Mouse (Mus musculus) left cerebral cortex, postnatal 25 days (tissue): ENCODE data around the gene Apol7e. TPM values are rescaled to one million over a fixed set of nuclear protein-coding genes. Genes with fewer than 3 reads are reported as not detected.
"Not testable (repeated sequence)": the region's sequence is repeated elsewhere in the genome, so short reads cannot be mapped to it uniquely, and the experiment has no call there.

Experiments
- DNase-seq, 2 experiments: peaks; one replicate each; pipeline ENCODE4 v3.0.0; 2022; ENCODE audit warnings: low spot score in 2 of 2, mixed read lengths in 1 of 2
- intact Hi-C: fragments of 180-260 bp; cut with DNase I; formaldehyde crosslinking; loops from one replicate; pipeline ENCODE4 v1.15.1; 2025
- total RNA-seq, 2 experiments: library from RNA; stranded (reverse); gene quantifications; 2 replicates each; pipeline ENCODE4 v1.2.3; 2021

Apol7e gene
- under 1 TPM in 1 of 2 experiments, not detected in 1; 0.27 TPM for total RNA-seq

DNA sequence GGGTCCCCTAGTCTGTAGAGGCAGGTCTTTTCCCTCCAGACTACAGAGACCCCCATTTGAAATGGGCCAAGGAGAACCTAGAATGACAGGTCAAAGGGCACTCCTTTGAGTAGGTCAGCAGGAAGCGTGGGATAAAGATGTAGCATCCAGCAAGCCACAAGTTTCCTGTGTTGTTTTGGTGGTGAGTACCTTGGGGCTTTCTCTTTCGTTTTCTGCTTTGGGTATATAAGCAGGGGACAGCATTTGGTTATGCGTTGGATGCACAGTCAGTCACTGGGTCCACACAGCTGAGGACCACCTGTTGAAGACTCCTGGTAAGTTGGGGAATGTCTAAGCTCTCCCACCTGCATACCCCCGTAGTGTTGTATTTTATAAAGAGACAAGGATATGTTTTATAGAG is at the start of gene Apol7e:
Gene Apol7e, plus strand, starts transcription at position 202 of the 400 bp plus-strand sequence.
- DNase-seq, intact Hi-C loops: not testable (repeated sequence)

DNA sequence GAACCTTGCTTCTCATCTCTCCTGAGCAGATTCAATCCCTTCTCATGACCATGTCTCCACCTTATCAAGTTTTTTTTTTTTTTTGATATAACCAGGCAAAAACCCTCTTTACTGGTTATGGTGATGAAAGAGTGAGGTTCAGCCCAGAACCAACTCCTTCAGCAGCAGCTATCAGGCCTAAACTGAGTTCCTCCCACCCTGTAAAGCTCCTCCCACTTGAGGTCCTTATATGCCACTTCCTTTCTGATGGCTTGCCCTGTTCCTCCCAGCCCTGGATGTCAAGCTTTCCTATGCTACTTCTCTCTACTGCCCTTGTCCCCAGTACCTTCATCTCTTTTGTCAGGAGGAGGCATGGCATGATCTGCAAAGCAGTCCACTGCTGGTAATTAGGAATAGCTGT is 47.5 kb upstream of the Apol7e start:
- DNase-seq, intact Hi-C loops: not testable (repeated sequence)

DNA sequence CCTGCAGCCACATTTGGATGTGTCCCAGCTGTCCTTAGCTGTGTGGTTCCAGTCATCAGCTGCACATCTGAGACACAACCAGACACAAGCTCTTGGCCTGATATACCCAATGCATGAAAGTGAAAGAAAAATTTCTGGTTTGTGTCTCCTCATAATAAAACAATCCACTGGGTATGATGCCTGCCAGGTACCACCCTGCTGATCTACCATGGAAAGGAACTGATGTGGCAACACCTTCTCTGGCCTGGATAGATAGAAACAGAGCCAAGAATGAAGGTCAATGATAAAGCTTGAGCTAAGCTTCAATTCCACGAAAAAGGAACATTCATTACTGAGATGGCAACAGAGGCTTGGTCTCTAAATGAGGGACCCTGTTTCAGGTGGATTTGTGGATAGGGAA is 38.9 kb upstream of the Apol7e start:
- DNase-seq, result not testable (repeated sequence)
- intact Hi-C loops, result loop anchor here (10.0 kb wide), 1 partner anchor 185 kb away; the partner anchor contains the start of gene Apol10a

DNA sequence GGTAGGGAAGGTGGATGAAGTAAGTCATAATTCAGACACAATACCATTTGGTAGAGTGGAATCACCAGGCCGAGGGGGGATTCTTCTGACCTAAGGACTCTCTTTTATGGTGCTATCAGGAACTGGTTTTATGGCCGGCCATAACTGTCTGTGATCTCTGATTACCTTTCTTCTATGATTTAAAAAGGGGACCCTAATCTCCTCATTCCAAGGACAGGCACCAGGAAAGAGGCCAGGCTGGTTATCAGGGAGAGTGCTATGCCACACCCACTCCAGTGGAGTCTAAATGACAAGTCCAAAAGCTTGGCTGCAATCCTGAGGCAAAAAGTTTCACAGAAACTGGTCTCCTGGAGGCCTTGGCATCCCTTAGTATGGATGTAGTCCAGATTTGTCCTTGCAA is 36.8 kb upstream of the Apol7e start:
- intact Hi-C loops, result loop anchor here (10.0 kb wide), 1 partner anchor 187 kb away; the partner anchor contains the start of gene Apol10a
- DNase-seq, result not testable (repeated sequence)

DNA sequence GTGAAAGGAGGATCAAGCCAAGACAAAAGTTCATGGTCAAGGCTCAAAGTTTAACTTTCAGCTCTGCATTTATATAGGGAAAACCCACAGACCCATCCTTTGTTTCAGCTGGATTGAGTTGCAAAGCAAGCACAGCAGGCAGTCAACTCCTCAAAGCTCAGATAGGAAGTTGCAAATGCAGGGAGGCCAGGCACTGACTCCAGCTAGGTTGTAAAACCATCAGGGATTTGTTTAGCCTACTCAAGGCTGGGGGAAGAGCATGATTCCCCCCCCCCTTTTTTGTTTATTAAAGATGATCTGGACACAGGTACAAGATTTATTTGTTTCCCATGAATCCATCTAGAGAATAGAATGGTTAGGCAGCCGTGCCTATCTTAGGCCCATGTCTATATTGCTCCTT is 24.6 kb upstream of the Apol7e start:
- DNase-seq, intact Hi-C loops: not testable (repeated sequence)

DNA sequence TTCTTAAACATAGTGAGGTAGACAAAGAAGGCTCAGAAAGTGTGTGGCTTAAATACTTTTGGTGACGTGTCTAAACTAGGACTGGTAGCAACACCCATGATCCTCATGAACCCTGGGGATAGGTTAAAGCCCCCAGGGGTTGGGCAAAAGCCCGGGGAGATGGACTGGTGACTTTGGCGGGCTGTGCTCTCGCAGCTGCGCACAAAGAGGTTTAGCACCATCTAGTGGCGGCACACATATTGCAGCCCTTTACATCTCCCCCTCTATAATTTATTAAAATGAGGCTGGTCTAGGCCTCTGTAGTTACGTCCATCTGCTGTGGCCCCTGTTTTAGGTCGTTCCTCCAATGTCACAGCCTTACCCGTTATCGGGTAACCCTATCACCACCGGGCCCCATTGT is 14.7 kb upstream of the Apol7e start:
- intact Hi-C loops, result not testable (repeated sequence)
- DNase-seq, result peak; percentile 2 to 8

DNA sequence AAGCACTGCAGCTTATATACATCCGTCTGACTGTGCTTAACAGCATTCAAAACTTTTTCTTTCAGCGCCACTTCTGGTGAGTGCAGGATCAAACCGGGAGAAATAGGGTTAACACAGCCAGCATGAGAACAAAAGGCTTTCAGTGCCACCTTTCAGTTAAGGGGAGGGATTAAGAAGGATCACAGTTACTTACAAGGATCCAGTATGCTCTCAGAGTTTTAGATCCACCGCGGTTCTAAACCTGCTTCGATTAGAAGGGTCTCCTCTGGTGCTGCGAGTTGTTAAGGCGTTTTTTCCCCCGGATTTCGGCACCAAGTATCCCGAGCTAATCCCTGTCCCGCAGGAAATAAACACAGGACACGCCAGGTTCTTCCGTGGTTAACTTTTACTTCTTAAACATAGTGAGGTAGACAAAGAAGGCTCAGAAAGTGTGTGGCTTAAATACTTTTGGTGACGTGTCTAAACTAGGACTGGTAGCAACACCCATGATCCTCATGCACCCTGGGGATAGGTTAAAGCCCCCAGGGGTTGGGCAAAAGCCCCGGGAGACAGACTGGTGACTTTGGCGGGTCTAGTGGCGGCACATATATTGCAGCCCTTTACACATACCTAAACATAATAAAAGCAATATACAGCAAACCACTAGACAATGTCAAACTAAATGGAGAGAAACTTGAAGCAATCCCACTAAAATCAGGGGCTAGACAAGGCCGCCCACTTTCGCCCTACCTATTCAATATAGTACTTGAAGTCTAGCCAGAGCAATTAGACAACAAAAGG is 6.9 kb upstream of the Apol7e start:
- intact Hi-C loops, result not testable (repeated sequence)

DNA sequence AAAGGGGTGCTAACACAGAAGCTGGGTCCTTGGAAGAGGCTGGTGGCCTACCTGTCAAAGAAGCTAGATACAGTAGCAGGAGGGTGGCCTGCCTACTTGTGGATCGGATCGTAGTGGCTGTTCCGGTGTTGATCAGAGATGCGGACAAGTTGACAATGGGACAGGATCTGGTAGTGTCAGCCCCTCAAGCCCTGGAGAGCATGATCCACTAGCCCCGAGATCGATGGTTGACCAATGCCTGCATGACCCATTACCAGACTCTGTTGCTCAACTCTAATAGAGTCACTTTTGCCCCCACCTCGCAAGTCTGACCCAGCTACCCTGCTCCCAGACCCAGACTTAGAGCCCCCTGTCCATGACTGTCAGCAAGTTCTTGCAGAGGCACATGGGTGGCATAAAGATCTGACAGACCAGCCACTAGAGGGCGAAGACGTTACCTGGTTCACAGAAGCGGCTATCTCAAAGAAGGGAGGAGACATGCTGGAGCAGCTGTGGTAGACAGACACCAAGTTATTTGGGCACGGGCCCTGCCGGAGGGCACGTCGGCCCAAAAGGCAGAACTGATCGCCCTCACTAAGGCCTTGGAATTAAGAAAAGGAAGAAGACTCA is 3.9 kb upstream of the Apol7e start:
- intact Hi-C loops, result not testable (repeated sequence)
- DNase-seq, result peak; percentile 7 to 28

More for the DNA sequence above, 6.9 kb upstream of the Apol7e start:
- DNase-seq, result not testable (repeated sequence)

DNA sequence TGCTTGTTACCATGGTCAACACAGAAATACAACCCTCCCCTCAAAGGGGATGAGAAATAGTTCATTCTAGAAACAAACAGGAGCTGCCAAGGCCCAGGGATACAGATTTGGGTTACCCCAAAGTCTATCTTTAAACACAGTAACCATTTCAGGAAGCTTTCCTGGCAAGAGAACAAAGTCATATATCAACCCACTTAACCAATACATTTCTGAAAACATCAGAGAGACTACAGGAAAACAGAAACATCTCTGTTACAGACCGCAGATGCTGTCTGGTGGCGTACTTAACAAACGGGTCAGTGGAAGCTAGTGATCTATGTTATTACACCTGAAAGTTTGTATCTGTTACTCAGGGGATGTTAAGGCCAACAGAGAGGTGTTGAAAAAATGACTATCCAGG is 6.6 kb downstream of the Apol7e start:
- DNase-seq, intact Hi-C loops: not testable (repeated sequence)

DNA sequence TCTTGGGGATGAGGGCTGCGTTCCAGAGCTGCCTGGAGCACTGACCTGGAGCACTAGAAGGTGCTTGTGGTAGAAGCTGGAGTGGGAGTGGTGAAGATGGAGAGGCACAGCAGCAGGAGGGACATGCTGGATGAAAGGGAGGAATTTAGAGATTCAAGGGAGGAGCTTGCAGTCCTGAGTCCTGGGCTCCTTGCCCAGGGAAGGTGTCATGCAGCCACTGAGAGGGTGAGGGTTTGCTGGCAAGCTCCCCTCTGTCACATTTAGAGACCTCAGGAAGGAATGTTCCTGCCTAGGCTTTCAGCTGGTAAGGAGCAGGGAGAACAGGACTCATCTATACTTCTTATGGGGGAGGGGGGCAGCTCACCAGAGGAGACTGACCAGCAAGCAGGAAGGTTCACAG is 10.3 kb downstream of the Apol7e start:
- intact Hi-C loops, DNase-seq: not testable (repeated sequence)

DNA sequence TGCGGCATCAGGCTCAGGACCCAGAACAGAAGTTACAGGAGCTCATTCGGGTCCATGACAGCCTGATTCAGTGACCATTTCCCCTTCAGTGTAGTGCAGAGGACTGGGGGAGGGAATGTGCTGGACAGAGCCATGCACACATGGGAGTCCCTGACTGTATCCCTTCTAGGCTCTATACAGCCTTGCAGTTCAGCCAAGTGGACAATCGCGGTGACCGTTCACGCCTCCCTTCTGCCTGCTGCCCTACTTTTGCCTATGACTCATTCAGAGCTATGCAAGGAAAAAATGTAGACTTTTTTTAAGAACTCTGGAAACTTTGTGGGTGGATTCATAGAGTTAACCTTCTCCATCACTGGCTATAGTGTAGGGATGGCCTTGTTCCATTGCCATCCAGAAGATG is 19.6 kb downstream of the Apol7e start:
- DNase-seq, intact Hi-C loops: not testable (repeated sequence)

DNA sequence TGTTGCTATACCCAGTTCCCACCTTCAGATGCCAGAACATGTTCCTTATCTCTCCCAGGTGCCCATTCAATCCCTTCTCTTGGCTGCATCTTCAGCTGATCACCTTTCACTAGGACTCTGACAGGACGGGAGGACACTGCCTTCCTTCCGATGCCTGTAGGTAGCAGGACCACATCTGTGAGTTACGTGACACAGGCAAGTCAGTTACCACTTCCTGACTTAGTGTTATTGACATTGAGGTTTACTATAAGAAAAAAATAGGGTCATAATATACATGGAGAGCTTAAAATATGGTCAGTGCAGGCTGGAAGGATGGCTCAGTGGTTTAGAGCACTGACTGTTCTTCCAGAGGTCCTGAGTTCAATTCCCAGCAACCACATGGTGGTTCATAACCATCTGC is 22.9 kb downstream of the Apol7e start:
- intact Hi-C loops, DNase-seq: not testable (repeated sequence)

DNA sequence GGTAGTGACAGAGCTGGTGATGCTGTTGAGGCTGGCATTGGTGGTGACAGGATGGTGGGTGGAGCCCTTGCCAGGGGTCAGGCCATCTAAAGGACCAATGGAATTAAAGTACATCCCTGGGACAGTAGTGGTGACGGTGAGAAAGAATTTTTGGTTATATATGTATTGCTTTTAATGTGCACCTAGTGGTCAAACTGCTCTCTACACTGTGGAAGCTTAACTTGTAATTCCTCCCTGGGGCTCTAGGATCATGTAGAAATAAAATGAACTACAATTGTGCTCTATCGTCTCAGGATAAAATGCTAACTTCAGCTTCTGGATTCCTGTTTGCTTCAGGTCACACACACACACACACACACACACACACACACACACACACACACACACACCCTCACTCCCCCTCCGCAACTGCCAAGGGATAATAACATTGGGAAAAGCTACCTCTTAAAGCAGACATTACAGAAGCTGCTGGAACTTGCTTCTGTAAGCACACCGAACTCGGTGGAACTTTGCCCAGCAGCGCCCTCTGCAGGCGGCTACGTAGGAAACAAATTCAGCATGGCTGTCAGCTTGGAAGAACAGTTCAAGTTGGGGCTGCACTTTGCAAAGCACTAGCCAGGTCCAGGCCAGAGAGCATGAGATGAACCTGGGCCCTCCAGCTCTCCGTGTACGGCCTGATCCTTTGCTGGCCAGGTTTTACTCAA is 25.7 kb downstream of the Apol7e start:
- DNase-seq, intact Hi-C loops: not testable (repeated sequence)

DNA sequence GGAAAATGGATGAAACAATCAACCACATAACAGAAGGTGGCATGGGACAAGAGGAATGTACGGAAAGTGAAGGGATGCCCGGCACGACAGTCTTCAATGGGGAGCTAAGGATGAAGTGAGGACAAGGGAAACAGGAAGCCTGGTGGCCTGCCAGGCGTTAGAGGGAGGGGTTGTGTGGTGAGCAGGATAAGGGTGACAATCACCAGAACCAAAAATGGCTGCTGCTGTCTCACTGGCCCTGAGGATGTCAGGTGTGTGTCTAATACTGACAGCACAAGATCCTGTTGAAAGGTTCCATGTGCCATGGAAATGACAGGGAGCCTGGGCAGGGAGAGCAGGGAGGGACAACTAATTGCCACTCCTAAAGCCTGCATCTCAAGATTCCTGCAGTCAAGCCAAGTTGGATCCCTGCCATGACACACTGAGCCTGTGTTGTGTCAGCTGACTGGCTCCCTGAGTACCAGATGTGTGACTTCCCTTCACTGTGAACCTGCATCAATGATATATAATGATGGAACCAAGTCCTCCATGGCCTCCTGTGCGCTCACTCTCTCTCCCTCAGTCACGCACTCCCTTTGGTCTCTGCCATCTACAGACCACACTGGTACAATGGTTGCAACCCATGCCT is 26.9 kb downstream of the Apol7e start:
- DNase-seq, result not testable (repeated sequence)
- intact Hi-C loops, result loop anchor here (5.0 kb wide), 1 partner anchor 313 kb away; the partner anchor contains the start of gene Apol9a

DNA sequence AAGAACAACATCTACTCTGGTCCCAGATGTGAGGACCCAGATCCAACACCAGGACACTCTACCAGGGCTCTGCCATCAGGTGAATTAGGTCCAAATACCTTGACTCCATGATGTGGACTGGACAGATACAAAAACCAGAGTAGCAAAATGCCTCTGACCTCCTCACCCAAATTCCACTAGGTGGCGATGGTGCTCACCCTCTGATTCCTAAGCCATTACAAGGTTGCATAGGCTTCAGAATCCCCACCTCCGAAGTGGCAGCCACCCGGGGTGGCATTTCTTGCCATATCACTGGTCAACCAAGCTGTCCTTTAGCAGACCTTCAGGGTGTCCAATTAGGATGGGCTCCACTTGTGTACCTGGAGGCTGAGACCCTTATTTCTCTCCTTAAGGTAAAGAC is 28.5 kb downstream of the Apol7e start:
- intact Hi-C loops, result loop anchor here (5.0 kb wide), 1 partner anchor 315 kb away; the partner anchor contains the start of gene Apol9a
- DNase-seq, result not testable (repeated sequence)

DNA sequence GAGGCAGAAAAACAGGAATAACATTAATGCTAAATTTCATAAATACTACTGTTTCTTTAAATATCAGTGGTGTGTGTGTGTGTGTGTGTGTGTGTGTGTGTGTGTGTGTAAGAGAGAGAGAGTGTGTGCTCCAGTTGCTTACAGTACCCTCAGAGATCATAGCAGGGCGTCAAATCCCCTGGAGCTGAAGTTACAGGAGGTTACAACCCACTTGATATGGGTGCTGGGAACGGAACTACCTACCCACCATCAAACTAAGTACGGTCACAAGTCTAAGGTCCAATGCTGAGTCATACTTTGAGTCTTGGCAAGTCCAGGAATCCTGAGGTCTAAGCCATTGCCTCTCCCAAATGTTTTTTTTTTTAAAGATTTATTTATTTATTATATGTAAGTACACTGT is 29.1 kb downstream of the Apol7e start:
- DNase-seq, result not testable (repeated sequence)
- intact Hi-C loops, result loop anchor here (5.0 kb wide), 1 partner anchor 315 kb away; the partner anchor contains the start of gene Apol9a

DNA sequence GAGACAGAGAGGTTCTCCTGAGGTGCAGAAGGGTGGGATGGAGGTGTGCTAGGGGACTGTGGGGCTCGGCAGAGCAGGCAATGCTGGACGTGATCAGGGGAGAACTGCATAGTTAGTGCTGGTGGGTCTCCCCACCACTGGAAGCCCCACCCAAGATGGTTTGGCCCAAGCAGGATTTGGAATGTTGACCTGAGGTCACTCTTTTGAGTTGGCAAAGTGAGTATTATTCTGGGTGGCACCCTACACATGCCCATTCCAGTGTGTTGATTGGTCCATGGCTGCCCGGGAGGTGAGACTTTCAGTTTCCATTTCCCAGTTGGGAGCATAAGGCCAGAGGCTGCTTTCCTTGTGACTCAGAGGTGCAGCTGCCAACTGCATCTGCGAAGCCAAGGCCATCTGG is 30.1 kb downstream of the Apol7e start, which contains the start of gene Apol9b:
Gene Apol9b, plus strand, starts transcription at position 301 of the 400 bp plus-strand sequence.
- intact Hi-C loops, result loop anchor here (5.0 kb wide), 1 partner anchor 316 kb away; the partner anchor contains the start of gene Apol9a
- not testable (repeated sequence) for DNase-seq

DNA sequence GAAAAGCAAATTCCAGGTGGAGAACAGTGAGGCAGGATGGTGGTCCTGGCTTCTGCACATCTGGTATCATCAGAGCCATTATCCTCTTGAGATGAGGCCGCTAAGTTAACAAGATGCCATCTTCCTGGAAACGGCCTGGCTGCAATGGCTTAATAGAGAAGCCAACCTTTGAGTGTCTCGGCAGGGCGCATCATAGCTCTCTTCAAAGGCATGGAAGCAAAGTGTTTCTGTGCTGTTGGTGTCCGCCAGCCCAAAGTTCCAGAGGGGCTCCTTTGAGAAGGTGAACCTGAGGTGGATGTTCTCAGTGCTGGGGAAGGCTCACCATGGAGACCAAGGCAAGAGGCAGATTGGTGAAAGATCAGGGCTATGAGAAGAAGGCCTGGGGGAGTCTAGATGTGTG is 32.9 kb downstream of the Apol7e start:
- intact Hi-C loops, result no loop called here
- no peak for DNase-seq

DNA sequence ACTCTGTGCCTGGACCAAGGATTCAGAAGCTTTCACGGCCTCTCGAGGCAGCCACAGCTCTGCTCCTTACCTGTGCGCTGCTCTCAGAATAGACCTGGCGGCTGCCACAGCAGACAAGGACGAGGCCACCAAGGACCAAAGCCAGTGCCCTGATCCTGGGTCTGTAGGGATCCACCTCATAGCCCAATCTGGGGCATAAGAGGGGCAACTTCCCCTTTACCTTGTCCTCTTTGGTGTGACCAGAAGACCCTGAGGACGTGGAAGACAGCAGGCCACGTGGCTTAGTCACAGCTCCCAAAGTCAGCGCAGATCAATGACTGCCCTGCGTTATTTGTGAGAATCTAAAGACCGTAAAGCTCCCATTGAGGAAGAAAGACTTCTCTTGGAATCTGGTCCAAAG is 34.2 kb downstream of the Apol7e start:
- not testable (repeated sequence) for DNase-seq

More for the DNA sequence above, 34.2 kb downstream of the Apol7e start:
- intact Hi-C loops, result not testable (repeated sequence)
